Mouse (Mus musculus): ENCODE measurements at regions not wholly inside any gene's neighbourhood (a gene's known extent, or its start where the extent isn't known, plus 50 kb on each side); places are given as distances from the start of the nearest gene placed in this dataset.

DNA sequence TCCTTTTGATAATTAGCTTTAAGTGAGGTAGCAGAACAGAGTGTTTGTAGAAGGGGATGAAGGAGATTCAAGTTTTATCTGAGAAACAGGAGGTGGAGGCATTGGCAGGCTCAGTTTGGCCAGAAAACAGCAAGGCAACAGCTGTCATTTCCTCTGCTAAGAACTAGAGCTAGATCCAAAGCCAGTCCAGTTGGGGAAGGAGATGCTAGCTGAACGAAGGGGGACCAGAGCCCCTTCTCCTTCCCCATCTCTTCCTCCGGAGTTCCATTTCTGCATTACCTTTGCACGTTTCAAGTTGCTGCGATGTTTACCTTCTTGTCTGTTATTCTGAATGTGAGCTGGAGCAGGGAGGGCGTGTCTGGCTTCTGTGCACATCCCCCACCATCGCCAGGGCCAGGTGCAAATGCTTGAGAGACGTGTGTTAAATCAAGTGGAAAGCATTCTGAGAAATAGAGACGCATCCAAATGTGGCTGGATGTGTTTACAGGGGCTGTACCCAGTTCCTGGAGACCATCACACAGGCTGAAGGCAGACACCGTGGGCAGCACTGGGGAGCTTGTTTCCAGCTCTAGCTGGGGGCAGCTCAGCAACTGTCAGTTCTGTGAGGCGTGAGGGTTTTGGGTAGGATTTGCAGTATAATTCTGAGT is 111.4 kb upstream of the Ufm1 start:
- POLR2A ChIA-PET, result no interaction called here
- CTCF ChIA-PET, result interaction anchor here in 1 of 4 experiments (0.6 kb wide), 1 partner anchor 180 kb away, joined by 3 read pairs; no protein-coding TSS in a partner anchor

DNA sequence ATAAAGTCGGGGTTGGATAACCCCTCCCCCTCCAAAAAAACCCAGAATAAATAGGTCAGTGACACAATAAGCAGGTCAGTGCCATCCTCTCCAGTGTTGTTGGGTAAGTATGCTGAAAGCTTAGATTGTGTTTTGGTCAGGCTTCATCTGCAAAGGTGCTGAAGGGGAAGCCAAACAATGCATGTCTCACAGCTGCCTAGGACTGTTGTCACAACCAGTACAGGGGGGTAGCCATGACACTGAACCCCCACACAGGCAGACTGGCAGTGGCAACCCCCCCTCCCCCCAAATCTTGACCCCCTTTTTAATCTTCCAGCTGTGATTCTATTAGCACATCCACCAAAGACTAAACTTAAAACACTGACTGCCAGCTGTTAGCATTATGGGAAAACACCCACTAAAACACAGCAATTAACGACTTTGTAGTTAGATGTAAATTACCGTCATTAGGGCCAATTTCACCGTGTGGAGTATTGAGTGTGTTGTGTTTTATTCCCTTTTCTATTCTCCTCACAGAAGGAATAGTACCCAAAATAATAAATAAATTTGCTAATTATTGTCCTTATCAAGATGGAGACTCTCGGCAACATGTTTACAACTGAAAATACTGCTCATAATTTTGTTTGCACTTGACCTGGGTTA is 105.5 kb upstream of the Ufm1 start:
- POLR2A ChIA-PET, result interaction anchor here in 1 of 4 experiments (0.6 kb wide), 1 partner anchor 228 kb away, joined by 5 read pairs; no protein-coding TSS in a partner anchor
- CTCF ChIA-PET, result interaction anchor here in 1 of 4 experiments (0.6 kb wide), 1 partner anchor 1044 kb away, joined by 4 read pairs; no protein-coding TSS in a partner anchor

- CTCF ChIA-PET, result no interaction called here
- POLR2A ChIA-PET, result interaction anchor here in 1 of 4 experiments (0.7 kb wide), 1 partner anchor 204 kb away, joined by 3 read pairs; no protein-coding TSS in a partner anchor
These were observed 101.5 kb upstream of the Ufm1 start for GRCm38 (mm10) chr3:53965142-53965541.

DNA sequence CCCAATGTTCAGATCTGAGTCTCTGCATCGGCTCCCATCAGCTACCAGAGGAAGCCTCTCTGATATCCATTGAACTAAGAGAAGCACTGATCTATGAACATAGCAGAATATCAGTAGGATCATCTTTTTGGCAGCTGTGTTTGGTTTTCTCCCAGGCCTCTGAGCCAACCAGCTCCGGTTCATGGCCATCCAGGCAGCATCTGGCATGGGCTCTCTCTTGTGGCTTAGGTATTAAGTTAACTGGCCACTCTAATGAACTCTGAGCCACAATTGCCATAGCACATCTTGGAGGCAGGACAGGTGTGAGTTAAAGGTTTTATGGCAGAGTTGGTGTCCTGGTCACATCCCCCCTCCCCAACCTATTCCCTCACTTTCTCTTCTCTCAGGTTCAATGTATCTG is 90.2 kb upstream of the Ufm1 start:
- ChIA-PET CTCF (no interaction called here), POLR2A (no interaction called here)

DNA sequence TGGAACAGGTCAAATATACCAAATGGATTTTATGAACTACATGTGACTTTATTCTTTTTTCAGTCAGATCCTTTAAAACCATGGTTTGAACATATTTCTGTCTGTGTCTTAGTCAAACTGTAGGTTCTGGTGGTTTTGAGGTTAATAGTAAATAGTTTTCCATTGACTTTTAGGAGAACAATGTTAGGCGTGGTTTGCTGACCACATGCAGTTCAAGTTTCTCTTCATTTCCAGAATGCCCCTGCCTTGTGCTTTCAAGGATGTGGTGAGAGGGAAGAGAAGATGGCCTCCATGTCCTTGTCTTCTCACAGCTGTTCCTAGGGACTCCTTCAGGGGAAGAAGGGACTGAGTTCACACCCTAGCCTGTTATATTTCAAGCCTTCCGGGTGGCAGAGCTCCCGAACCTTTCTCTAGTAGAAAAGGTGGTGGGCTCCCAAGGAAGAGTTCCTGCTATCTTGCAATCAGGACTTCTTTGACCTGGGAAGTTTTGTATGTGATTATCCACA is 76.1 kb upstream of the Ufm1 start:
- ChIA-PET POLR2A (no interaction called here), CTCF (no interaction called here)

GRCm38 (mm10) chr3:53931745-53932144 is 68.1 kb upstream of the Ufm1 start:
- CTCF ChIA-PET, result interaction anchor here in 1 of 4 experiments (0.6 kb wide), 1 partner anchor 196 kb away, joined by 3 read pairs; no protein-coding TSS in a partner anchor
- POLR2A ChIA-PET, result no interaction called here

GRCm38 (mm10) chr3:53919941-53920340 is 56.3 kb upstream of the Ufm1 start:
- ChIA-PET POLR2A (no interaction called here), CTCF (no interaction called here)

GRCm38 (mm10) chr3:53919541-53919940 is 55.9 kb upstream of the Ufm1 start:
- POLR2A ChIA-PET, result no interaction called here
- CTCF ChIA-PET, result no interaction called here

DNA sequence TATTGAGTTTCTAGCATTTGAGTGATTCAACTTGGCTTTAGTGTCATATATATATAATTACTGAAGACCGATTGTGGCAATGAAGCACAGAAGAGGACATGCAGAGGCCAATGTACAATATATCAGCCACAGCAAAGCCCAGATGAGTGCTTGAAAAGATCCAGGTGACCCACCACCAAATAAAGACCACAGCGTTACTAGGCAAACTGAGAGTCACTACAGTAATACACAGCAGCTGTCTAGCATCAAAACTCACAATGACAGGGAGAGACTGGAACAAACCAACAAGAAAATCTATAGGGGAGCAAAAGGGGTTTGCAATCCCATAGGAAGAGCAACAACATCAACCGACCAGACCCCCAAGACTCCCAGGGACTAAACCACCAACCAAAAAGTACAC is 54.3 kb upstream of the Ufm1 start:
- ChIA-PET CTCF (no interaction called here), POLR2A (no interaction called here)

DNA sequence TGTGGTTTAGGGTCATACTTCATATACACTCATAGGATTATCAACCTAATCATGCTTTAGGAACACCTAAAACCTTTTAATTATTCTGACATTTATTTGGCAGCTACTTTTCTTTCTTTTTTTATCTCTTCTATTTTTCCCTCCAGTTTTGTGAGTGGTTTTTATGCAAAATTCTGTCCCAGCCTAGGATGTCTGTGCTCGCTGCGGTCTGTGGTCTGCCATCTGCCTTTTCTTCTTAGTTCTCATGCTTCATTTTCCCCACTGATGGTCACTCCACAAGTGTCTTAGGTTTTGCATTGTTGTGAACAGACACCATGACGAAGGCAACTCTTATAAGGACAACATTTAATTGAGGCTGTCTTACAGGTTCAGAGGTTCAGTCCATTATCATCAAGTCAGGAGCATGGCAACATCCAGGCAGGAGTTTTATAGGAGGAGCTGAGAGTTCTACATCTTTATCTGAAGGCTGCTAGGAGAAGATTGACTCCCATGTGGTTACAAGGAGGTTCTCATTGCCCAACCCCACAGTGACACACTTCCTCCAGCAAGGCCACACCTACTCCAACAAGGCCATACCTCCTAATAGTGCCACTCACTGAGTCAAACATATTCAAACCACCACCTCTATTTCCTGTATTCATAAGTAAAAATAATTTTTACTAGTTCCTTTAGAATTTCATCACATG is 50.5 kb upstream of the Ufm1 start:
- CTCF ChIA-PET, result no interaction called here

More for the DNA sequence above, 50.5 kb upstream of the Ufm1 start:
- POLR2A ChIA-PET, result interaction anchor here in 1 of 4 experiments (0.6 kb wide), 1 partner anchor 69 kb away, joined by 3 read pairs; no protein-coding TSS in a partner anchor
